Mouse (Mus musculus): ENCODE measurements around the gene Ivd.

- no peak for TF ChIP-seq CTCF (IDR thresholded peaks at IDR 0.05)
- TF ChIP-seq EP300 (IDR thresholded peaks at IDR 0.05): no peak
Observed at GRCm38 (mm10) chr2:118897392-118897791, 35.6 kb downstream of the Ivd start.

Measured in lung, postnatal 0 days (tissue).